Mouse (Mus musculus): ENCODE measurements at regions not wholly inside any gene's neighbourhood (a gene's known extent, or its start where the extent isn't known, plus 50 kb on each side); places are given as distances from the start of the nearest gene placed in this dataset.
"Not testable (repeated sequence)": the region's sequence is repeated elsewhere in the genome, so short reads cannot be mapped to it uniquely, and the experiment has no call there.

DNA sequence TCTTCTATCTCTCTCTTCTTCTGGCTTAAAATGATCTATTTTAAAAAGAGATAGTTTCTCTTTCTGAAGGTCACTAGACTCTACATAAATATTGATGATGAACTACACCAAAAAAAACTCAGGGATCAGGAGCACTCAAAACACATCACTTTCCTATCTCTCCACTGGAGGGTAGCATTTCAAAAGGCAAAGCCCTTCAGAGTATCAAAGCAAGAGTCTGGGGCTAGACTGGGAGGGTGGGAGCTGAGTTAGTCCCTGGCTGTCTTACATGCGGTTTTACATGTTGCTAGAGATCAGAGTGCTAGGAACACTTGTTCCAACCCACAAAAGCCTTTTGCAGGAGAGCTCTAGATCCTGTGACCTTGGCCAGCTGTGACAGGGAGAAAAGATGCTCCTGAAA is 423.2 kb downstream of the Dad1 start:
- Histone ChIP-seq H3K27ac (ENCODE audit: insufficient read depth, low read depth, low read length) (no peak overlapping the region), H3K4me3 (ENCODE audit: insufficient read depth, low read depth, low read length) (no peak overlapping the region), H3K4me1 (ENCODE audit: control insufficient read depth, insufficient read depth, low read length) (no peaks in the 10 kb centered on the region)
- TF ChIP-seq CTCF (IDR thresholded peaks at IDR 0.05; ENCODE audit: insufficient read depth, low read depth, low read length) (no peak), POLR2A (IDR thresholded peaks at IDR 0.05; ENCODE audit: insufficient read depth, low read depth, low read length) (no peak)
- 62% methylated on average over 1 of the region's 1 CpGs for WGBS

DNA sequence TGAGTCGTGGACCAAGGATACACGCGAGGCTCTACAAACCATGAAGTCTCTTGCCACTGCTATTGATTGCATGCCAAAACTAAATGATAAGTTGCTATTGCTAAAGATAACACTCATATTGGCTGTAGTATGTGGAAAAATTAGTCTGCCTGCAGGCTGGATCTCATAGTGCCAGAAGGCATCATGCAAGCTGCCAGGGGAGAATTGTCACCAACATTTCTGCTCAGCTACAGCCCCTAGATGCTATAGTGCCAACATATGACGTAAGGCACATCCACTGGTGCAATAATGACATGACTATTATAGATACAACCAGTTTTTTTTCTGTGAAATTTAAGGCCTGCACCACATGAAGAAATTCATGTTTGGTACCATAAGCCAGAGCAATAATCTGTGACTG is 427.1 kb downstream of the Dad1 start:
- TF ChIP-seq CTCF (IDR thresholded peaks at IDR 0.05; ENCODE audit: insufficient read depth, low read depth, low read length) (no peak), POLR2A (IDR thresholded peaks at IDR 0.05; ENCODE audit: insufficient read depth, low read depth, low read length) (no peak)
- 80% methylated on average over 4 of the region's 4 CpGs for WGBS
- no peak overlapping the region for H3K4me3 ChIP-seq (ENCODE audit: insufficient read depth, low read depth, low read length)
- no peaks in the 10 kb centered on the region for H3K4me1 ChIP-seq (ENCODE audit: control insufficient read depth, insufficient read depth, low read length)
- H3K27ac ChIP-seq (ENCODE audit: insufficient read depth, low read depth, low read length), result no peak overlapping the region

DNA sequence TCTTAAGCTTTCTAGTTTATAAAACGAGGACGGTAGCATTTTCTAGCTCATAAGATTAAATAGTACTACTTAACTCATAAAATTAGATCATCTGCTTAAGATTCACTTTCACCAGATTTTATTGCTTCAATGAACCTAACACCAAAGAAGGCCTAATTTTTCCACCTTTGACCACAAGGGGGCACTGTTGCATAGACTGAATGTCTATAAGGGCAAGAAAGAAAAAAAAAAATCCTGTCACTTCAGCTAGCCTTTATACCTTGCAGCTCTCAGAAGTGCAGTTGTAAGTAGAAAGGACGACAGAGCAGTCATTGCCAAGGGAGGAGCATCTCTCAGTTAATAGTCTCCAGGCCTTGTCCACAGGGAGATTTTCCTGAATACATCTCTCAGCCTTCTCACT is 447.7 kb downstream of the Dad1 start:
- WGBS, result 15% methylated on average over 3 of the region's 3 CpGs
- Histone ChIP-seq H3K27ac (ENCODE audit: insufficient read depth, low read depth, low read length) (no peak overlapping the region), H3K4me3 (ENCODE audit: insufficient read depth, low read depth, low read length) (no peak overlapping the region), H3K4me1 (ENCODE audit: control insufficient read depth, insufficient read depth, low read length) (no peaks in the 10 kb centered on the region)
- TF ChIP-seq CTCF (IDR thresholded peaks at IDR 0.05; ENCODE audit: insufficient read depth, low read depth, low read length), result no peak
- TF ChIP-seq POLR2A (IDR thresholded peaks at IDR 0.05; ENCODE audit: insufficient read depth, low read depth, low read length), result no peak

DNA sequence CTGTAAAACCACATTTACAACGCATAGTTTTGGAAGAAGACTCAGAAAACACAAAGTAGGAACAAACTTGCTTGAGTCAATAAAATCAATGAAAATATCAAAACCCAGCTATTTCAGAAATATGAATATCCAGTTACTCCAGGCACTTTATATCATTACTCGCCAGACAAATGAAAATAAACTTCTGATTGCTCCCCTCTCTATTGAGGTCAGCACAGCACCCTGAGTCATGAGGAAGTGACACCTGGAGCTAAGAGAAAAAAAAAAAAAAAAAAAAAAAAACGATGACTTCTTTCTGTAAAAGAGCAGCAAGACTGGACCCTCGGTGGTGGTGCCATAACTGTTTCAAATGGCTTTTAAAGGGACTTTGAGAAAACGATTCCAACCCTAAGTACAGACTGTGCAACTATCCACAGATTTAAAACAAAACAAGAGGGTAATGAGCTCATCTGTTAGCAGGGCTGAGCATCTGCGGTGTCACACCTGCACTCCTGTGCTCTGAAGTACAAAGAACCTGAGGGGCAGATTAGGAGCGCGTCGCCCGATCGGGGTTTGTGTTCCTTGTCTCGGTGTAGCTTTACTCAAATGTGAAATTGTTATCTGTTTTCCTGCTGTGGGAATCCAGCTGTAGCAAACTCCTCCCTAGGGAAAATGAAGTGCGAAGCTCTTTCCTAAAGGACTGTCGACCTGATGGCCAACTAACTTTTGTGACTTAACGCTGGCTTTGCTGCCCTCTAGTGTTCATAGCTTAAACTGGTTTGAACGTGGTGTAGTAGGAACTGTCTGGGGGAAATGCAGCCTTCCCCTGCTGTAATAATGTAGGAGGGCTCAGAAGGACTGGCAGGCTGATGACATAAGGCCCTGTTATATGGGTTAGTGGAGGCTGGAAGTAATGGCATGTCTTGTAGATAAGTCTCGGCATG is 449.9 kb downstream of the Dad1 start:
- 29% methylated on average over 17 of the region's 17 CpGs for WGBS
- H3K27ac ChIP-seq (ENCODE audit: insufficient read depth, low read depth, low read length), result no peak overlapping the region
- no peak overlapping the region for H3K4me3 ChIP-seq (ENCODE audit: insufficient read depth, low read depth, low read length)
- no peak for TF ChIP-seq POLR2A (IDR thresholded peaks at IDR 0.05; ENCODE audit: insufficient read depth, low read depth, low read length)
- TF ChIP-seq CTCF (IDR thresholded peaks at IDR 0.05; ENCODE audit: insufficient read depth, low read depth, low read length), result no peak
- H3K4me1 ChIP-seq (ENCODE audit: control insufficient read depth, insufficient read depth, low read length), result no peaks in the 10 kb centered on the region

DNA sequence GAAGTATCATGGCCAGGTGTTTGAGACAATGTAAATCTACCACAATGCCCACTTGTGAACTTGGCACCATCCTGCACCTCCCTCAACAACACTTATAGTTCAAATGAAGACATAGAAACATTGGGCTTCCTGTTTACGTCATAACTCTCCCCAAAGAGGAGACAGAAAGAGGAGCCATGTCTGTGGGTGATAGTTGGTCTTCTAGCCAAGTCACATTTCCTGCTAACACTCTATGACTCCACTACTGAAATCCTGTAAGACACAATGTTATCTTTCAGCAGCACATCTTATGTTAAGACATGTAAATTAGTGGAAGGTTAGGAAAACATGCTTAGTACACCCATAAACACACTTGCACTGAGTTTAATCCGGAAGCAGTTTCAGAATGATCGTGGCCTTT is 451.4 kb downstream of the Dad1 start:
- Histone ChIP-seq H3K4me3 (ENCODE audit: insufficient read depth, low read depth, low read length) (no peak overlapping the region), H3K27ac (ENCODE audit: insufficient read depth, low read depth, low read length) (no peak overlapping the region), H3K4me1 (ENCODE audit: control insufficient read depth, insufficient read depth, low read length) (no peaks in the 10 kb centered on the region)
- TF ChIP-seq POLR2A (IDR thresholded peaks at IDR 0.05; ENCODE audit: insufficient read depth, low read depth, low read length) (no peak), CTCF (IDR thresholded peaks at IDR 0.05; ENCODE audit: insufficient read depth, low read depth, low read length) (no peak)
- whole genome bisulfite sequencing, result 91% methylated on average over 3 of the region's 3 CpGs

DNA sequence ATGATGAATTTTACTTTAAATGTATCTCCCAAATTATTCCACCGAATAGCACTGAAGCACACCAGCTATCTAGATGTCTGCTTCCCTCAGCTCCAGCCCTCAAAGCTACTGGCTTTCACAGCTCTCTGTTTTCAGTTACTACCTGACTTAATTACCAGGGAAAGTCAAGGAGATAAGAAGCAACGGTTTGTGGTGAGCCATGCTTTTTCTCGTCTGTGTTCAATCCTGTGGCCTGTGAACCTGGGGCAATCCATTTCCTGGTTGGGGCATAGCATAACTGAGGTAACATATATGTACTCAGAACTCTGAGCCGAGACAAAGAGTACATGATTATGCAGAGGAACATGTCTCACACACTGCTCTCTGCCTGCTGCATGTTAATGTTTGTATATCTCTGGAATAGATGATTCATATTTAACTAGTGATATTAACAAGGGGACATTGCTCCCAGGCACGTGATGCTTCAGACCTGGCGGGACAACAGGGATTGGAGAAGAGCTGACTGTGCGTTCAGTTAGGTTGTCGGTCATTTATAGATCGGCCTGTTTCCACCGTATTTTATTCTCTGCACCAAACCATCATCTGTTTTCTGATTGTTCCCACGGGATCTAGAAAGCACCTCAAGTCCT is 453.3 kb downstream of the Dad1 start:
- TF ChIP-seq POLR2A (IDR thresholded peaks at IDR 0.05; ENCODE audit: insufficient read depth, low read depth, low read length) (no peak), CTCF (IDR thresholded peaks at IDR 0.05; ENCODE audit: insufficient read depth, low read depth, low read length) (no peak)
- no peak overlapping the region for H3K4me3 ChIP-seq (ENCODE audit: insufficient read depth, low read depth, low read length)
- H3K4me1 ChIP-seq (ENCODE audit: control insufficient read depth, insufficient read depth, low read length), result no peaks in the 10 kb centered on the region
- 92% methylated on average over 11 of the region's 11 CpGs for WGBS
- no peak overlapping the region for H3K27ac ChIP-seq (ENCODE audit: insufficient read depth, low read depth, low read length)

DNA sequence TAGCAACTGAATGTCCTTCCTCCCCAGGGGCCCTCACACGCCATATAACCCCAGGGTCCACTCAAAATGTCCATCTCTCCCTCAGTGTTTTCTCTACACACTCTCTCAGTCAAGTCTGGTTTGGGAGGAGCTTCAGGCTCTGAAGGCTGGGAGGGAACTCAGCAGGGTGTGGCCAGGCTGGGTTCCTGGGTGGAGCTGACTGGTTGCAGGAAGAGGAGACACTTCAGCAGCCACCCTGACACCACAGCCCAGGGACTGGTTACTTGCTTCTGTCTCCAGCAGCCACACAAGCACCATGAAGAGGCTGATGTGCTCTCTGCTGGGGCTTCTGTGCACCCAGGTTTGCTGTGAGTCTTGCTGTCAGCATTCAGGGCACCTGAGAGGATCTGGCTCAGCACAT is 458.7 kb downstream of the Dad1 start:
- H3K27ac ChIP-seq (ENCODE audit: insufficient read depth, low read depth, low read length); H3K4me3 ChIP-seq (ENCODE audit: insufficient read depth, low read depth, low read length); H3K4me1 ChIP-seq (ENCODE audit: control insufficient read depth, insufficient read depth, low read length): not testable (repeated sequence)
- 92% methylated on average over 1 of the region's 1 CpGs for WGBS

DNA sequence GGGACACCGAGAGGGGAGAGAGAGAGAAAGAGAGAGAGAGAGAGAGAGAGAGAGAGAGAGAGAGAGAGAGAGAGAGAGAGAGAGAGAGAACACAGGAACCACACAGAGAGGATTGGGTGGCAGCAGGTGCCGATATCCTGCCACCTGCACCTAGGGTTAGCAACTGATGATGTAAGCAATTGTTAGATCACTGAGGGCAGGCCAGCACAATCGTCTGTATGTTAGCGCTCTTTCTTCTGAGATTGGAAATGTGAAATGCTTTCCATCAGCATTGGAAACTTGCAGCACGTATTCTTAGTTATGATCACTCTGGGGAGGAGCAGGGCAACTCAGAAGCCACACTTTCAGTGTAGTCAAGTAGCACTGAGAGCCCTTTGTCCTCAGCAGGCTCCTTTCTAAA is 459.4 kb downstream of the Dad1 start:
- TF ChIP-seq CTCF (IDR thresholded peaks at IDR 0.05; ENCODE audit: insufficient read depth, low read depth, low read length) (no peak), POLR2A (IDR thresholded peaks at IDR 0.05; ENCODE audit: insufficient read depth, low read depth, low read length) (no peak)
- H3K4me1 ChIP-seq (ENCODE audit: control insufficient read depth, insufficient read depth, low read length), result no peaks in the 10 kb centered on the region
- H3K27ac ChIP-seq (ENCODE audit: insufficient read depth, low read depth, low read length), result no peak overlapping the region
- no peak overlapping the region for H3K4me3 ChIP-seq (ENCODE audit: insufficient read depth, low read depth, low read length)
- WGBS, result 79% methylated on average over 5 of the region's 5 CpGs

DNA sequence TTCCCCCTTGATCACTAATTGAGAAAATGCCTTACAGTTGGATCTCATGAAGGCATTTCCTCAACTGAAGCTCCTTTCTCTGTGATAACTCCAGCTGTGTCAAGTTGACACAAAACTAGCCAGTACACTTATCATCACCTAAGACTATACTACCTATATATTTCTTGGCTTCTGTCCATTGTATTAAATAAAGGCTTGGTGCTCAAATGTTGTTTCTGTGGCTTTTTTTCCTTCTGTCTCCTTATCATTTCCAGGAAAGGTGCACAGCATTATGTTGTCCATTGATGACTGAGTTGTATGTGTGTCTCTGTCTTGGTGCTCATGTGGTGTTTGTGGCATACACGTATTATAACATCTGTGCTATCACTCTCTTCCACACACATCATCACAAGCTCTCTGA is 461.5 kb downstream of the Dad1 start:
- not testable (repeated sequence) for H3K27ac ChIP-seq (ENCODE audit: insufficient read depth, low read depth, low read length); H3K4me3 ChIP-seq (ENCODE audit: insufficient read depth, low read depth, low read length); H3K4me1 ChIP-seq (ENCODE audit: control insufficient read depth, insufficient read depth, low read length)
- WGBS, result 73% methylated on average over 1 of the region's 1 CpGs

DNA sequence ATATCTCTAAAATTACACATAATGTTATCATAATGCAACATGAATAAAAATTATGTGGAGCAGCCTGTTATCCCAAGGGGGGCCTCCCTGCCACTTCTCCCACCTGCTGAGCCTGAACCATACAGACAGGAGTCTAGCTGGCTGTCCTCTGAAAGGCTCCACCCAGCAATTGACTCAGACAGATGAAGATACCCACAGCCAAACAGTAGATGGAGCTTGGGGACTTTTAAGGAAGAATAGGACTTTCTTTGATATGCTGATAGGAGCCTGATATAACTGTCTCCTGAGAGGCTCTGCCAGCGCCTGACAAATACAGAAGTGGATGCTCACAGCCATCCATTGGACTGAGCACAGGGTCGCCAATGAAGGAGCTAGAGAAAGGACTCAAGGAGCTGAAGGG is 468.4 kb downstream of the Dad1 start:
- not testable (repeated sequence) for H3K27ac ChIP-seq (ENCODE audit: insufficient read depth, low read depth, low read length); H3K4me3 ChIP-seq (ENCODE audit: insufficient read depth, low read depth, low read length); H3K4me1 ChIP-seq (ENCODE audit: control insufficient read depth, insufficient read depth, low read length)
- 82% methylated on average over 2 of the region's 2 CpGs for WGBS

Data from olfactory bulb, adult 2 months (tissue).